Mouse (Mus musculus): ENCODE data around the gene Ttc24.

The Ttc24 gene

GRCm38 (mm10) chr3:88078204-88078603 is at the start of gene Ttc24:
Ttc24 (minus strand) TSS chr3:88078304.
- CTCF ChIA-PET = no interaction called here

GRCm38 (mm10) chr3:88127636-88128035 is 49.5 kb upstream of the Ttc24 start:
- CTCF ChIA-PET = interaction anchor here (0.7 to 1.2 kb wide), 2 partner anchors 29 to 280 kb away, joined by 3 to 4 read pairs; no protein-coding TSS in a partner anchor

- CTCF ChIA-PET = no interaction called here
Measured at GRCm38 (mm10) chr3:88126181-88126580, 48.1 kb upstream of the Ttc24 start.

GRCm38 (mm10) chr3:88125195-88125594 is 47.1 kb upstream of the Ttc24 start:
- CTCF ChIA-PET = no interaction called here

- CTCF ChIA-PET = no interaction called here
Measured at GRCm38 (mm10) chr3:88121164-88122131, 43.3 kb upstream of the Ttc24 start.

GRCm38 (mm10) chr3:88120117-88120651 is 42.1 kb upstream of the Ttc24 start:
- CTCF ChIA-PET = no interaction called here

GRCm38 (mm10) chr3:88114396-88114795 is 36.3 kb upstream of the Ttc24 start:
- CTCF ChIA-PET = no interaction called here

GRCm38 (mm10) chr3:88109126-88109525 is 31.0 kb upstream of the Ttc24 start:
- CTCF ChIA-PET = interaction anchor here (0.6 kb wide), 1 partner anchor 48 kb away, joined by 3 read pairs; no protein-coding TSS in a partner anchor

- CTCF ChIA-PET = interaction anchor here (0.6 kb wide), 1 partner anchor 61 kb away, joined by 4 read pairs; no protein-coding TSS in a partner anchor
Measured at GRCm38 (mm10) chr3:88106126-88106525, 28.0 kb upstream of the Ttc24 start.

- CTCF ChIA-PET = no interaction called here
Measured at GRCm38 (mm10) chr3:88102611-88103010, 24.5 kb upstream of the Ttc24 start.

GRCm38 (mm10) chr3:88102196-88102595 is 24.1 kb upstream of the Ttc24 start:
- CTCF ChIA-PET = no interaction called here

GRCm38 (mm10) chr3:88101736-88102135 is 23.6 kb upstream of the Ttc24 start:
- CTCF ChIA-PET = no interaction called here

GRCm38 (mm10) chr3:88100251-88100650 is 22.1 kb upstream of the Ttc24 start:
- CTCF ChIA-PET = interaction anchor here (0.5 kb wide), 1 partner anchor 824 kb away, joined by 5 read pairs; no protein-coding TSS in a partner anchor

GRCm38 (mm10) chr3:88097666-88098065 is 19.6 kb upstream of the Ttc24 start:
- CTCF ChIA-PET = no interaction called here

GRCm38 (mm10) chr3:88094126-88094525 is 16.0 kb upstream of the Ttc24 start:
- CTCF ChIA-PET = no interaction called here

- CTCF ChIA-PET = no interaction called here
Measured at GRCm38 (mm10) chr3:88090616-88091015, 12.5 kb upstream of the Ttc24 start.

GRCm38 (mm10) chr3:88090106-88090505 is 12.0 kb upstream of the Ttc24 start:
- CTCF ChIA-PET = no interaction called here

- CTCF ChIA-PET = interaction anchor here (0.6 to 2.3 kb wide), 5 partner anchors 55 to 155 kb away, joined by 3 to 6 read pairs (median 4); no protein-coding TSS in a partner anchor
Measured at GRCm38 (mm10) chr3:88087688-88088087, 9.6 kb upstream of the Ttc24 start.

GRCm38 (mm10) chr3:88085459-88085858 is 7.4 kb upstream of the Ttc24 start:
- CTCF ChIA-PET = interaction anchor here (0.6 to 1.6 kb wide), 2 partner anchors 88 to 338 kb away, joined by 3 to 6 read pairs; no protein-coding TSS in a partner anchor

GRCm38 (mm10) chr3:88084001-88084400 is 5.9 kb upstream of the Ttc24 start:
- CTCF ChIA-PET = no interaction called here

GRCm38 (mm10) chr3:88082663-88083062 is 4.6 kb upstream of the Ttc24 start:
- CTCF ChIA-PET = no interaction called here

- CTCF ChIA-PET = interaction anchor here (0.6 kb wide), 1 partner anchor 1941 kb away, joined by 3 read pairs; no protein-coding TSS in a partner anchor
Measured at GRCm38 (mm10) chr3:88082224-88082618, 4.1 kb upstream of the Ttc24 start.
